Mouse (Mus musculus) brain, adult 10 weeks (tissue): Measurements from ENCODE around the gene Prpf8. TPM values are rescaled to one million over a fixed set of nuclear protein-coding genes. Genes with fewer than 3 reads are reported as not detected.

Experiments used
- polyA plus RNA-seq: library from polyadenylated mRNA; stranded (reverse); fragments of 350-450 nt; fragmentation: Illumina TruSeq; extraction: RNeasy Lipid Tissue Mini Kit (QIAGEN cat#74804); gene quantifications from one replicate; pipeline ENCODE4 v1.2.3, GENCODE M21; 2015; ENCODE audit warnings: low read depth, low replicate concordance

The Prpf8 gene
- 68.6 TPM for polyA plus RNA-seq

DNA sequence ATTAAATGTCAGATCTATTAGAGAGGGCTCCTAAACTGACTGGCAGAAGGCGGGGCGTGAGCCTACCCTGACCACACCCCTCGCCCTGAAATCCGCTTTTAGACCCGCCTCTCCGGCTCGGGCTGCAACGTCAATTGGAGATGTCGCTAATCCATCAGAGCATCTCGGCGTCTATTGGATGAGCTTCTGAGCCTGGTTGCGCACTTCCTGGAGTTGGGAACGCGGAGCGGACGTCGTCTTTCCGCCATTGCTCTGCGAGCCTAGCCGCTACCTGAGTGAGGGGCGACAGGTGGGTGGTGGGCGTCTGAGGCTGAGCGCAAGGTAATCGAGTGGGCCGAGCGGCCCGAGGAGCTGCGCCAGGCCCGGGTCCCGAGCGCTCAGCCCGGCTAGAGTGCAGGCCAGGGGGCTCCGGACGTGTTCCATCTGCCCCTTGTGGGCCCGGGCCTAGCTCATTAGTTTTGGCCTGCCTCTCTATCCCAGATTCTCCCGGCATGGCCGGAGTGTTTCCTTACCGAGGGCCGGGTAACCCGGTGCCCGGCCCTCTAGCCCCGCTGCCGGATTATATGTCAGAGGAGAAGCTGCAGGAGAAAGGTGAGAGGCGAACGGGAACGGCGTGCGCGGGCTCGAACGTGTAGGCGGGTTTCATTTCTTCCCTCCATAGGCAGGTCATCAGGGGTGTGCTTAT is at the start of gene Prpf8:
TSS of gene Prpf8 (plus strand) at position 216 of the 685 bp plus-strand sequence.

DNA sequence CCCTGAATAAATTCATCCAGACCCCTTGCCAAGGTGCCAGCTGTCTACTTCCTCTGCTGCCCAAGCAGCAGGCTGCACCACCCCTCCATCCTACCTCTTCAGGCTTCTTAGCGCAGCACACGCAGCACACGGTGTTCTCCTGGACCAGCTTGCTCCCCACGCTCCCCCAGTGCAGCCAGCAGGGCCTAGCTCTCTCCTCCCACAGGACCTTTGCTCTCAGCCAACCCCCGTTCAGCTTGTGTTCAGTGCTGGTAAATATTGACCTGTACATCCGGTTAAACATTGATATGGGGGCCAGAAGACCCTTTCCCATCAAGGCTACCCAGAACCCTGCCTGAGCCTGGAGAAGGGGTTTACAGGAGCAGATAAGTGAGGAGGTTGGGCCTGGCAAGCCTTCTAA is 47.3 kb upstream of the Prpf8 start, which contains the start of gene Serpinf2:
TSS of gene Serpinf2 (minus strand) at position 229 of the 400 bp plus-strand sequence.

DNA sequence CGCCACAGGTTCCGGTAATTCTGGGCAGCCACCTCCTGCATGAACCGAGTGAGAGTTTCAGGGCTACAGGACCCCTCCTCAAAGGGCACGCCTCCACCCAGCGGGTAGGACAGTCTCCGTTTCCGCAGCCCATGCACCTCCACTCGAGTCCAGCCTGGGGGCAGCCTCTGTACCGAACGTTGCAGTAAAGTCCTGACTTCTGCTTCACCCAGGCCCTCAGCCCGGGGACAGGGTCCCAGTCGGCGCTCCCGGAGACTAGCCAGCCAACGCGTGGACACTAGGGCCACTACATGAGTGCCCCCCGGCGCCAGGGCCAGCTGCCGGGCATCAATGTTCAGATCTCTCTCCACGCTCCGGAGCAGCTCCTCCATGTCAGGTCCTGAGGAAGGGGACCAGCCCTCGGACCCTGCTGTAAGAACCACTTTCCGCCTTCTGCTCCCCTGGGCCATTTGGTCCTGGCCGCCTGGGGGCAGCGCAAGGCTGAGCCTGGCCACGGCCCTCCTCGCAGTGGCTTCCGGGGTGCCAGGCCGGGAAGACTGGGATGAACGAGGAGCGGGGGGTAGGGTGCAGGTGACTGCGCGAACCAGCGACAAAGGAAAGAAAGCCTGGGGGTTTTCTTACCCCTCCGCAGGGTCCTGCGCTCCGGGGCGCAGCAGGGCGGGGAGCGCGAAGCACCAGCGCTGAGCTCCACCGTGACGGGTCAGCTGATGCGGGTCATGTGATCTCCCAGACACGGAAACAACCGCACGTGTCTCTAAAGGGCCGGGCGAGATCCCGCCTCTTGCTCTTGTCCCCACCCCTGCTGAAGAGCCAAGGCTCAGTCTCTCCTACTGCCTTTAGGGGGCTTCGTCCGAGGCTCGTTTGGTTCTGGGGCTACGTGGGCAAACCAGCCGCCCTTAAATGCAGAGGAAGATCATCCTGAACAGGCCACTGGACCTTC is 32.4 kb upstream of the Prpf8 start, which contains the start of gene Wdr81:
TSS of gene Wdr81 (minus strand) at position 727 of the 940 bp plus-strand sequence.

DNA sequence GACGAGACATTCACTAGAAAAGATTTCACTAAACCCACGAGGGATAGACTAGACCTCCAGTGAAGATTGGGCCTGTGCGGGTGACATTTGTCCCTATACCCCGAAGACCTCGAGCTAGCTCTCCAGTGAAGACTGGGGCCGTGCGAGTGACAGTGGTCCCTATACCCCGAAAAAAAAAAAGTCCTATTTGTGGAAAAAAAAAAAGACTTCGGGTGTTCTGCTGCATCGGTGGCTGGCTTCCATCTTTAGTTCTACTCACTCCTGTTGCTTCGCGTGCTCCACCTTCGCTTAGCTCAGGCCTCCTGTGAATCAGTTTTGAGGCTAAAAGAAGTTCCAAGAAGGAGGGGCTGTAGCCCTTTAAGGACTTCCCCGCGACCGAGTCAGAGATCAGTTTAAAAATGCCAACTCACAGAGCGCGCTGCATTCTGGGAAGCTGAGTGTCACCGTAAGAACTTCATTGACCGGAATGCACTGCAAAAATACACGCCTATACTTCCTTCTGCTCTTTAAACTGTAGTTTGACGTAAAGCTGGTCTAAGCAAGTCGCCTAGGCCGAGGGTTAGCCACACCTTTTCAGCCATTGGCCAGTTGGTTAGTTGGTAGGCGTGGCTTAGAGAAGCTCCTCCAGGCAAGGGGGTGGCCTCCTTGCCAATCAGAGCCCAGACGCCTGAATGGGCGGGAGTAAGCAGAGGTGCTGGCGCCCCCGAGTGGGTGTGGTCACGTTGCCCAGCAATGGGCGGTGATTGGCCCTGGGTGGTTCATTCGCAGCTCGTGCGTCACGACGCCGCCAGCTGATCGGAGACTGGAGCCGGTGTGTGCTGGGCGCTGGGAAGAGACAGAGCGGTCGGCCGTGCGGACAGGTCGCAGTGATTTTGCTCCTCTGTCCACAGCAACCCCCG is 25.5 kb upstream of the Prpf8 start, which contains the start of gene Tlcd2:
TSS of gene Tlcd2 (plus strand) at position 872 of the 899 bp plus-strand sequence.

DNA sequence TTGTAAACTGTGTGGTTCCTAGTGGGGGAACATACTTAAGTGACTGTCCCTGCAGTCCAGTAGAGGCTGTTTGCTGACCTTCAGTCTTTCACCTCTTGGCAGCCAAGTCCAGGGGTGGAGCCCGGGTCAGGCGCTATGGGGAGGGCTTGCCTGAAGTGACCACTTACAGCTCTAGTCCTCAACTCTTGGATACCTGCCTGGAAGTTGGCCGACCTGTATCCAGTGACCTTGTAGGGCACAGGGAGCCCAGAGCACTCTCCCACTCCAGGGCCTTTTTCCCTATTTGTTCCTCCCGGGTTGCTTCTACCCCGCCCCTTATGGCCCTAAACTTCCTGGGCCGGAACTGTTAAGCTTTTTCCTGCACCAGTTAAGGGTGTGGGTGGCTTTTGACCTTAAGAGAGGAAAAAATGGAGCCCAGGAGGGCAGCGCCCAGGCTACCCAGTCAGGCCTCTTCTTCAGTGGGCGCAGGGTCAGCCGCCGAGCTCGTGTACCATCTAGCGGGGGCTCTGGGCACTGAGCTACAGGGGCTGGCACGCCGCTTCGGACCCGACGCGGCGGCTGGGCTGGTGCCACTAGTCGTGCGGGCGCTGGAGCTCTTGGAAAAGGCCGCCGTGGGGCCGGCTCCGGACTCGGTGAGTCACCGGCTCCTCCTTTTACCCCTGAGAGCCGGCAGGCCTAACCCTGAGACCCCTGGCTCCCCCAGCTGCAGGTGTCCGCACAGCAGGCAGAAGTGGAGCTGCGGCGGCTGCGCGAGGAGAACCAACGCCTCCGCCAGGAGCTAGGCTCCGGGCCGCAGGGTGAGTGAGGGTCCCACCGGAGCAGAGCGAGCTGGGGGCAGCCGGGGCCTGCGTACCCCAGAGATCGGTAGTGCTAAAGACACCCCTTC is 23.4 kb downstream of the Prpf8 start, which contains the start of gene Rilp:
TSS of gene Rilp (plus strand) at position 354 of the 886 bp plus-strand sequence.

DNA sequence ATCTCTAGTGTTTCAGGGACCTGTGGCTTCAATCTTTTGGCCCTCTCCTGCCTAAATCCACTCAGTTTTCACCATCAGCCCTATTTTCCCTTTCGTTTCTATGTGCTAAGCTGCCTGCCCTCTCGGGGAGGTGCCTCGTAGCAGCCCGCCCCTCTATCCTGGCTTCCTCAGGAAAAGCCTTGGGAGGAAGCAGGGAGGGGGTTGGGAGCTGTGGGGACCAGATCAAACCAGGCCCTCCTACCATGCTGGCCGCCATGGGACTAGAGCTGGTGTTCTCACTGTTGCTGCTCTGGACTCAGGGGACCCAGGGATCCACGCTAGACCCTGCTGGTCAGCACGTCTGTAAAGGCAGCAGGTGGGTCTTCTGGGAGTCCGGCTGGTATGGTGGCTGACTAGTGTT is 26.7 kb downstream of the Prpf8 start, which contains the start of gene Scarf1:
TSS of gene Scarf1 (plus strand) at position 205 of the 400 bp plus-strand sequence.

DNA sequence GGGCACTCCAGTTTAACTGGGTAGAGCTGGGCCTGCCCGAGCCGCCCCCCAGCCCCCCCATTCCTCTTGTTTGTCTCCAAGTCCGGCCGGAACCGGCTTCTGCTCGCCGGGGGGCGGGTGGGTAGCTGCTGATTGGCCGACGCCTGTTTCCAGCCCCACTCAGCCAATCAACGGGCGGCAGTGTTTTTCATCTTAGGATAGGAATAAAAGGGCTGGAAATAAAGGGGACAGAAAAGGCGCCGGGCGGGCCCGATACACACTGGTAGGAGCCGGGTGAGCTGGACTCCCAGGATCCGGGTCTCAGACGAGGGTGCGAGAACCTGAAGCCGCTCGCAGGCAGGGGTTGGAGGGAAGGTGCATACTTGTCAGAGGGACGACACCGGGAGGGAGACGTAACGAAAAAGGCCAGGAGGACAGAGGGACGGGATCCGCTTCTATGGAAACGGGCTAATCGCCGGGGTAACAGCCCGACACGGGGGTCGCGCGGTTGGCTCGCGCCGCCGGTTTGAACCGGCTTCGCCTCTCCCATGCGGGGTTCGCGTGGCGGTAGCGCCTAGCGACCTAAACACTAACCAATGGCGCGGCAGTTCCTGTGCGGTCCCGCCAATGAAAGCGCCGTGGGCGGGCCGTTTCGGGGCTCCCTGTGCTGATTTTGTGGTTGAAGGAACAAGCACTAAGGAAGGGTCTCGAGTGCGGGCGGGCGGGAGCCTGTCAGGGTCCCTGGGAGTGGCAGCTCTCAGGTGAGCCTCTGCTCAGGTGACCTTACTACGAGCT is 45.0 kb downstream of the Prpf8 start, which contains the start of gene Slc43a2:
TSS of gene Slc43a2 (plus strand) at position 226 of the 774 bp plus-strand sequence.

Other genes starting within 250 kb of the Prpf8 start
- gene Rpa1, start 138.5 kb upstream of the Prpf8 start, polyA plus RNA-seq = 56.3 TPM
- 8.3 TPM for gene Smyd4, start 138.4 kb upstream of the Prpf8 start, polyA plus RNA-seq
- gene Serpinf1, start 64.1 kb upstream of the Prpf8 start, polyA plus RNA-seq = 18.2 TPM
- gene Serpinf2, start 47.2 kb upstream of the Prpf8 start, polyA plus RNA-seq = 0.34 TPM
- 10.1 TPM for gene Wdr81, start 32.1 kb upstream of the Prpf8 start, polyA plus RNA-seq
- gene Tlcd2, start 25.1 kb upstream of the Prpf8 start, polyA plus RNA-seq = 1.2 TPM
- 1.1 TPM for gene Rilp, start 23.3 kb downstream of the Prpf8 start, polyA plus RNA-seq
- gene Scarf1, start 26.7 kb downstream of the Prpf8 start, polyA plus RNA-seq = 1.3 TPM
- 23.8 TPM for gene Slc43a2, start 44.9 kb downstream of the Prpf8 start, polyA plus RNA-seq
- 282 TPM for gene Pitpna, start 101.3 kb downstream of the Prpf8 start, polyA plus RNA-seq
- 39.6 TPM for gene Inpp5k, start 144.2 kb downstream of the Prpf8 start, polyA plus RNA-seq
- gene Myo1c, start 163.7 kb downstream of the Prpf8 start, polyA plus RNA-seq = 12.5 TPM
- gene Crk, start 192.4 kb downstream of the Prpf8 start, polyA plus RNA-seq = 122 TPM
- 1,053 TPM for gene Ywhae, start 246.1 kb downstream of the Prpf8 start, polyA plus RNA-seq